Mouse (Mus musculus) brown adipose tissue, adult 24 weeks (tissue): Measurements from ENCODE around the gene Olfr1211. TPM values are rescaled to one million over a fixed set of nuclear protein-coding genes. Genes with fewer than 3 reads are reported as not detected.

ENCODE experiments used
- H3K27ac ChIP-seq: fragments of 200-500 bp; replicated peaks from 2 replicates; pipeline ENCODE4 v1.5.1; 2012; ENCODE audit warnings: low read depth, mild to moderate bottlenecking, low read length
- H3K4me1 ChIP-seq: fragments of 200-500 bp; 2 replicates; pipeline ENCODE4 v1.6.1; 2012; ENCODE audit warnings: low read length, mixed read lengths; ENCODE audit not compliant: control insufficient read depth, insufficient read depth, insufficient read length
- H3K4me3 ChIP-seq: fragments of 200-500 bp; 2 replicates; pipeline ENCODE4 v1.5.1; 2012; ENCODE audit warnings: low read depth, mild to moderate bottlenecking, low read length, moderate library complexity; ENCODE audit not compliant: insufficient read depth
- polyA plus RNA-seq: library from polyadenylated mRNA; stranded (reverse); fragments of >200 nt; gene quantifications from 2 replicates; pipeline ENCODE4 v1.2.4, GENCODE M21; 2012; ENCODE audit not compliant: missing spikeins, insufficient read depth, insufficient read length

Gene Olfr1211
- not detected in 2 replicates for polyA plus RNA-seq

GRCm38 (mm10) chr2:88938011-88938410, at the start of gene Olfr1211:
TSS of gene Olfr1211 (minus strand) at chr2:88938111.
- H3K4me3 ChIP-seq, result no peak within 1 kb of the TSS
- no peaks in the 10 kb centered on the region for H3K4me1 ChIP-seq
- no peak within 1 kb of the TSS for H3K27ac ChIP-seq

- Histone ChIP-seq H3K4me3 (no peak within 1 kb of the TSS), H3K27ac (no peak within 1 kb of the TSS), H3K4me1 (no peaks in the 10 kb centered on the region)
Measured at GRCm38 (mm10) chr2:88980181-88980580, 42.3 kb upstream of the Olfr1211 start, which contains the start of gene Gm13762. TSS of gene Gm13762 (minus strand) at chr2:88980281.

- Histone ChIP-seq H3K27ac (no peak within 1 kb of the TSS), H3K4me3 (no peak within 1 kb of the TSS), H3K4me1 (no peaks in the 10 kb centered on the region)
Measured at GRCm38 (mm10) chr2:88953669-88954068, 15.8 kb upstream of the Olfr1211 start, which contains the start of gene Olfr1212. TSS of gene Olfr1212 (plus strand) at chr2:88953969.

GRCm38 (mm10) chr2:88915057-88915456, 22.9 kb downstream of the Olfr1211 start, which contains the start of gene Olfr1209:
TSS of gene Olfr1209 (minus strand) at chr2:88915157.
- Histone ChIP-seq H3K4me3 (no peak within 1 kb of the TSS), H3K27ac (no peak within 1 kb of the TSS), H3K4me1 (no peaks in the 10 kb centered on the region)

GRCm38 (mm10) chr2:88902211-88902610, 35.7 kb downstream of the Olfr1211 start, which contains the start of gene Olfr1208:
TSS of gene Olfr1208 (minus strand) at chr2:88902311.
- no peaks in the 10 kb centered on the region for H3K4me1 ChIP-seq
- H3K27ac ChIP-seq, result no peak within 1 kb of the TSS
- no peak within 1 kb of the TSS for H3K4me3 ChIP-seq

Other genes starting within 250 kb of the Olfr1211 start
- not detected in 2 replicates for gene Olfr1195, start 248.9 kb downstream of the Olfr1211 start, polyA plus RNA-seq
- not detected in 2 replicates for gene Olfr1196, start 233.5 kb downstream of the Olfr1211 start, polyA plus RNA-seq
- not detected in 2 replicates for gene Olfr1197, start 205.7 kb downstream of the Olfr1211 start, polyA plus RNA-seq
- gene Olfr1198, start 186.7 kb downstream of the Olfr1211 start, polyA plus RNA-seq, result not detected in 2 replicates
- not detected in 2 replicates for gene Olfr1199, start 177.6 kb downstream of the Olfr1211 start, polyA plus RNA-seq
- gene Olfr1200, start 167.6 kb downstream of the Olfr1211 start, polyA plus RNA-seq, result not detected in 2 replicates
- not detected in 2 replicates for gene Olfr1201, start 145.1 kb downstream of the Olfr1211 start, polyA plus RNA-seq
- gene Olfr1202, start 123.6 kb downstream of the Olfr1211 start, polyA plus RNA-seq, result not detected in 2 replicates
- gene Olfr1205, start 108.4 kb downstream of the Olfr1211 start, polyA plus RNA-seq, result not detected in 2 replicates
- gene Olfr1204, start 88.8 kb downstream of the Olfr1211 start, polyA plus RNA-seq, result not detected in 2 replicates
- not detected in 2 replicates for gene Olfr1206, start 74.9 kb downstream of the Olfr1211 start, polyA plus RNA-seq
- not detected in 2 replicates for gene Olfr1208, start 35.8 kb downstream of the Olfr1211 start, polyA plus RNA-seq
- gene Olfr1209, start 23.0 kb downstream of the Olfr1211 start, polyA plus RNA-seq, result not detected in 2 replicates
- gene Olfr1212, start 15.9 kb upstream of the Olfr1211 start, polyA plus RNA-seq, result not detected in 2 replicates
- not detected in 2 replicates for gene Gm13762, start 42.2 kb upstream of the Olfr1211 start, polyA plus RNA-seq
- not detected in 2 replicates for gene Olfr1214, start 54.5 kb upstream of the Olfr1211 start, polyA plus RNA-seq
- gene Olfr1215, start 68.9 kb upstream of the Olfr1211 start, polyA plus RNA-seq, result not detected in 2 replicates
- not detected in 2 replicates for gene Olfr1216, start 80.2 kb upstream of the Olfr1211 start, polyA plus RNA-seq
- not detected in 2 replicates for gene Olfr1217, start 94.0 kb upstream of the Olfr1211 start, polyA plus RNA-seq
- gene Olfr1218, start 123.1 kb upstream of the Olfr1211 start, polyA plus RNA-seq, result not detected in 2 replicates
- gene Olfr1219, start 145.4 kb upstream of the Olfr1211 start, polyA plus RNA-seq, result not detected in 2 replicates
- gene Olfr1220, start 168.7 kb upstream of the Olfr1211 start, polyA plus RNA-seq, result not detected in 2 replicates
- gene Olfr1221, start 179.2 kb upstream of the Olfr1211 start, polyA plus RNA-seq, result not detected in 2 replicates
- gene Olfr1222, start 194.9 kb upstream of the Olfr1211 start, polyA plus RNA-seq, result not detected in 2 replicates
- not detected in 2 replicates for gene Olfr1223, start 213.4 kb upstream of the Olfr1211 start, polyA plus RNA-seq
- gene Olfr1224-ps1, start 226.0 kb upstream of the Olfr1211 start, polyA plus RNA-seq, result not detected in 2 replicates
- gene Olfr1225, start 236.6 kb upstream of the Olfr1211 start, polyA plus RNA-seq, result not detected in 2 replicates